Mouse (Mus musculus) ES-E14 (cell line): ENCODE measurements around the gene Spata13.
A peak's percentile ranks its signal among the peaks of the same experiment; 100 is the strongest.

Source experiments
- CHD2 ChIP-seq: IDR thresholded peaks from 2 replicates; pipeline ENCODE4 v1.6.1; 2014; ENCODE audit warnings: mild to moderate bottlenecking, low read depth, low read length, inconsistent platforms
- HCFC1 ChIP-seq: IDR thresholded peaks from 2 replicates; pipeline ENCODE4 v1.6.1; 2012; ENCODE audit warnings: low read length, inconsistent platforms, borderline replicate concordance; ENCODE audit not compliant: insufficient read depth
- MAFK ChIP-seq: IDR thresholded peaks from 2 replicates; pipeline ENCODE4 v1.6.1; 2014; ENCODE audit warnings: mild to moderate bottlenecking, low read depth, low read length, inconsistent platforms; ENCODE audit not compliant: insufficient read depth
- ZC3H11A ChIP-seq: IDR thresholded peaks from 2 replicates; pipeline ENCODE4 v1.6.1; 2012; ENCODE audit warnings: low read depth, mild to moderate bottlenecking, inconsistent platforms, low read length, borderline replicate concordance
- ZNF384 ChIP-seq: IDR thresholded peaks from 2 replicates; pipeline ENCODE4 v1.6.1; 2012; ENCODE audit warnings: low read depth, low read length, inconsistent platforms

DNA sequence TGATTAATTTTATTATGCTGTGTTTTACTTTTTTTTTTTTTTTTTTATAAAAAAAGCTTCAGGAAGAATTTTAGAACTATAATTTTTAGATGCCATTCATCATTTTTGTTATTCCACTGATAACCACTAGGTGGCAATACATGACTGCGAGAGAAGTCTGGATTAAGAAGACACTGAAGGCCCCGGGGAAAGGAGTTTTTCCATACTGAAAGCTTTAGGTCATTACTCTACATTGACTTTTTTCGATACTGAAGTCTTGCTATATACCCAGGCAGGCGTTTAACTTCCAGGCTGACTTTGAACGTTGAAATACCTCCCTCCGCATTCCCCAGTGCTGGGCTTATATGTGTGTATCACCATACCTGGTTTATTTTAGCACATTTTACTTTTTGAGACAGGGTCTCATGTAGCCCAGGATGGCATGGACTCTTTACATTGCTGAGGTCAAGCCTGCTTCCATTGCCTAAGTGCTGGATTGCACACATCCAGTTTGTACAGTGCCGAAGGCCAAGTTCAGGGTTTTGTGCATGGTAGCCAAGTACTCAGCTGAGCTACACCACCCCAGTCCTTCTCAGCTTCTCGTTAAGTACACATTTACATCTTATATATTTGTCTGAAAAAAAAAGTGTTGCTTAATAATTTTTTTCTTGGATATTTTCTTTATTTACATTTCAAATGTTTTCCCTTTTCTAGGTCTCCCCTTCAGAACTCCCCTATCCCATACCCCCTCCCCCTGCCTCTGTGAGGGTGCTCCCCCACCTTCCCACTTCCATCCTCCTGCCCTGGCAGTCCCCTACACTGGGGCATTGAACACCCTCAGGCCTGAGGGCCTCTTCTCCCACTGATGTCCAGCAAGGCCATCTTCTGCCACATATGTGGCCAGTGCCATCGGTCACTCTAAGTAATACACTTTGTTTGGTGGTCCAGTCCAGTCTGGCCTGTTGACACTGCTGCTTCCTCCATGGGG lies 166.2 kb downstream of the Spata13 start:
- TF ChIP-seq HCFC1 (no peak), ZNF384 (peak; percentile 65; the same call in 1 of the 2 replicates), MAFK (no peak), CHD2 (no peak), ZC3H11A (peak; percentile 86; the same call in 1 of the 2 replicates)
